Mouse (Mus musculus) testis, adult 2 months (tissue): ENCODE results near the gene Tcirg1.

Source experiments
- CTCF ChIP-seq: fragments of 200-500 bp; IDR thresholded peaks from 2 replicates; pipeline ENCODE4 v1.5.1; 2012; ENCODE audit warnings: low read depth, mild to moderate bottlenecking, inconsistent platforms, low read length, moderate library complexity; ENCODE audit not compliant: control insufficient read depth, insufficient read depth, insufficient replicate concordance
- POLR2A ChIP-seq: fragments of 200-500 bp; IDR thresholded peaks from 2 replicates; pipeline ENCODE4 v1.6.1; 2012; ENCODE audit warnings: low read depth, mild to moderate bottlenecking, inconsistent platforms, low read length, moderate library complexity; ENCODE audit not compliant: control insufficient read depth

- TF ChIP-seq CTCF (no peak), POLR2A (no peak)
Measured at GRCm38 (mm10) chr19:3871468-3871867, 35.5 kb downstream of the Tcirg1 start.
